Mouse (Mus musculus): ENCODE results near the gene Tcp10c.
"Not testable (repeated sequence)": the region's sequence is repeated elsewhere in the genome, so short reads cannot be mapped to it uniquely, and the experiment has no call there.

Tcp10c gene

GRCm38 (mm10) chr17:13399961-13400360 lies 45.6 kb downstream of the Tcp10c start:
- DNase-seq = not testable (repeated sequence)

GRCm38 (mm10) chr17:13402118-13402517 lies 47.7 kb downstream of the Tcp10c start:
- DNase-seq = not testable (repeated sequence)

DNA sequence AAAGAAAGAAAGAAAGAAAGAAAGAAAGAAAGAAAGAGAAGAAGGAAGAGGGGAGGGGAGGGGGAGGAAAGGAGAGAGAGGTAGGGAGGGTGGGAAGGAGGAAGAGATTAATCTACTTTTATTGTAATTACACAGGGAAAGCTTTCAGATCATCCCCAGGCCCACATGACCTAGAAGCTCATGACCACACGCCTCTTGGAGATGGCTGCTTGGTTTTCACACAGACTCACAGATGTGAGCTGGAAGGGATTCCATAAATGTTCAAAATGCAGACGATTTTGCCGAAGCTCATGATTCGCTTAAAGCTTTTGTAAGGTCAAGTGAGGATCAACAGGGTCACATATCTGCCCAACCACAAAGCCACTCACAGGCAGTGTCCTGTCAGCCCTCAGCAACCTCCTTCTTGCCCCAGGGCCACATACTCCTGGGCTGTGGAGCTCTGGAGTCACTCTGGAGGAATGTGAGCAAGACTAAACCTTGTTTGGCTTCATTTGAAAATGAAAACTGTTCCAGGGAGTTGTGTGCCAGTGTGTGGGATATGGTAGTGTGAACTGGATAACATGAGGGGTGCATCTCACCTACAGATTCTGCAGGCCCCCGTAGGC lies 49.3 kb downstream of the Tcp10c start:
- DNase-seq = not testable (repeated sequence)

- DNase-seq = not testable (repeated sequence)
Measured at GRCm38 (mm10) chr17:13406023-13406422, 51.7 kb downstream of the Tcp10c start.

GRCm38 (mm10) chr17:13406701-13407100 lies 52.3 kb downstream of the Tcp10c start:
- not testable (repeated sequence) for DNase-seq

DNA sequence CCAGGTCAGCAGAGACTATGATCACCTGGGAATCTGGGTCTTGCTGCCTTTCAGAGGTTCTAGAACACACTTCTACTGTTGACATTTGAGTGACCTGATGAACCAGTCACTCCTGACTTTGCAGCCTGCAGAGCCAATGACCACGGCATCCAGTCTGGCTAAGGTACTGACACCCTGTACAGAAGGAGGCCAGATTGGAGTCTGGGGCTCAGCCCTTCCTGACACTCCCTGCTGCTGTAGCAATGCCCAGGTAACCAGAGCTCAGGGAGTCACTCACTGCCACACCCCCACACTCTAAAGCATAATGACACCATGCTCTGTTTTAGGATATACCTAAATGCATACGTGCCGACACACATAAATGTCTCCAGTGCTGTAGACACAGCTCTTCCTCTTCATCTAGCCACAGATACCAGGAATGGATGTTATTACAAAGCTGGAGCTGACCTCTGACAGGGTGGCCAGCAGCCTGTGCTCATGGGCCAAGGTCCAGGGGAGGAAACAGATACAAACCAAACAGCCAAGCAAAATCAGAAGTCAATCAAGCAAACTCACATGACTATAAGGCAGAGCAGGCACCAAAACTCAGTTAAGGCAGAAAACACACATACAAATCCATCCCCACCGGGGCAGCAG lies 53.4 kb downstream of the Tcp10c start:
- not testable (repeated sequence) for DNase-seq

DNA sequence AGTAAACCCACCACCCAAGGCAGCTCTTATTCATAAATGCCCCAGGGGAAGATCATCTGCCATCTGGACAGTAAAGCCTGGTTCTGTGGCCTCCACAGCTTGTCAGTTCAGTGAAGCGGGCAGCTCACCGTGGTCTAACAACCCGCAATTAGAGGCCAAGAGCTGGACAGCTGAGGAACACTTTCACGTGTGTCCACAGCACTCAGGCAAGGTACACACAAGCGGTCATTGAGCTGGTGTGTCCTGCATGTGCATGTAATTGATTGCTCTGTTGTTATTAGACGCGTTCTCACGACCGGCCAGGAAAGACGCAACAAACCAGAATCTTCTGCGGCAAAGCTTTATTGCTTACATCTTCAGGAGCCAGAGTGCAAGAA lies 53.9 kb downstream of the Tcp10c start:
- DNase-seq = not testable (repeated sequence)

DNA sequence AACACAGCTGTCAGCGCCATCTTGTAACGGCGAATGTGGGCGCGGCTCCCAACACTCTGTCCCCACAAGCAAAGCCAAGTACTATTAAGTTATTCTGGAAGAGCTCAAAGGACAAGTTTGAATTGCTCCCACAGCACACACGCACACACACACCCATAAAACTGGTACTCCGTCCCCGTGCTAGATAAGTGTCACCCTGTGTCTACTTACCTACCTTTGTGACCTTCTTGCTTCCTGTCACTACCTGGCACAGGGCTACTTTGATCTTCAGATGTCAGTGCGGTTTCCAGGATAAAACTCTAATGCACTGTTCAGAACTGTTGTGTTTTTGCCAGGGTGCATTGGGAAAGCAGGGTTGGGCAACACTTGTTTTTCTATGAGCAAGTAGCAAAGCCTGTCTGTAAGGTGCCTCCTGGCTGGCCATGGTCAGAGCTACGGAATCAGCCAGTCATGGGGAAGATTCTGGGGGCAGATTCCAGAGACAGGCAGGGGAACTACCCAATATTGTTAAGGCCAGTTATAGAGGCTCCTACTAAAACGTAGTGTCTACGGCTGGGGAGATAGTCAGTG lies 66.7 kb downstream of the Tcp10c start:
- DNase-seq = not testable (repeated sequence)

DNA sequence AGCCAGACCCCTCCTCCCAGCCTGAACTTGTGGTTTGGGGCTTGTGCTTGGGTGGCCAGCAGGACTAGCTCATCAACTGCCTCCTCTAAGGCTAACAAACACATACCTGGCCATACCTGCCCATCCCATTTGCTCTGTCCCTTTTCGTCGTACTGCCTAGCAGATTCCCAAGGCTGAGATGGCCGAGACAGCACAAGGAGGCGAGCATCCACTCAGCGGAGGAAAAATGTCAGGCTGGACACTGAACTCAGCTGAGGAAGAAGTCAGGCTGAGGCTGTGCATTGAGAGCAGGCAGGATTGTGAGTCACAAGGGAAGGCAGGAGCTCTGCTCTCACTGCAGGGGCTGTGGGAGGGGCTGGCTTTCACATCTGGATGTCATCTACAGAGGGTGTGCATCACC lies 68.3 kb downstream of the Tcp10c start:
- DNase-seq = not testable (repeated sequence)

DNA sequence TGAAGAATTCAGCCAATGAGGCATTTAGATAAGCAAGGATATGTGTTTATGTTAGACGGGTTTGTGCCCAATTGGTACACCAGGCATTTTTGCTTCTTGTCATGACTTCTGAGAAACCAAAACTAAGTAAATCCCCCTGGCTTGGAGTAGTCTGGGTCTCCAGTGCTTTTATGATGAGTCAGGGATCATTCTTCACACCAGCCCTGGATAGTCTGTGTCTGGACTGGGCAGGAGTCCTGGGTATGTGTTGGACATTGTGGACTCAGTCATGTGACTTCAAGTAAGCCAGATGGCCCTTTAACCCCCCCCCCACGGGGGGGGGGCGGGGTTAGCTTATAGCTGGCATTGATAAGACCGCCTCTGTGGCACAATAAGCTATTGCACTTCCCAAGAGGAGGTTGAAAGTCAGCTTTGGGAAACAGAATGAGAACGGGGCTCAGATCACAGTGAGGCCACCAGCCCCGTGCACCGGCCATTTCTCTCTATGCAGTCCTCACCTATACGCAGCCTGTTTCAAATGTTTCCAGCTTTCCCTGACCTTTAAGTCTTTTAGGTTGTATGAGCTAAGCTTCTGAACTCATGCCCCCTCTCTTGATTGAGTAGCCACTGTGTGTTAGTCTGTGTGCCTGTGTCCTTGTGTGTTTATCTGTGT lies 69.1 kb downstream of the Tcp10c start:
- DNase-seq = not testable (repeated sequence)

- DNase-seq = not testable (repeated sequence)
Measured at GRCm38 (mm10) chr17:13424321-13424720, 69.9 kb downstream of the Tcp10c start.

- DNase-seq = not testable (repeated sequence)
Measured at GRCm38 (mm10) chr17:13425694-13426093, 71.3 kb downstream of the Tcp10c start.

GRCm38 (mm10) chr17:13426508-13426907 lies 72.1 kb downstream of the Tcp10c start:
- DNase-seq = not testable (repeated sequence)
